Mouse (Mus musculus): Measurements from ENCODE around the gene Gm45717. TPM values are rescaled to one million over a fixed set of nuclear protein-coding genes. Genes with fewer than 3 reads are reported as not detected.

The Gm45717 gene
- polyA plus RNA-seq, 1 experiment from 2014 or later, result 0.97 TPM

GRCm38 (mm10) chr7:140938436-140938835 is 17.3 kb downstream of the Gm45717 start:
- no peak overlapping the region for H3K4me2 ChIP-seq (replicated peaks)
- H3K4me3 ChIP-seq, result no peak overlapping the region
- no peaks in the 10 kb centered on the region for H3K9me3 ChIP-seq (replicated peaks)
- no peak for ATAC-seq (ENCODE audit: low FRiP score)
- H3K9ac ChIP-seq, result no peak overlapping the region
- no peak overlapping the region for H3K27ac ChIP-seq
- peaks cover 3% of the 10 kb centered on the region; the same call in 1 of the 2 replicates for H3K27me3 ChIP-seq
- H3K36me3 ChIP-seq, result no peaks in the 10 kb centered on the region
- H3K4me1 ChIP-seq, result peaks cover 20% of the 10 kb centered on the region
- 43% methylated on average over 3 of the region's 3 CpGs for WGBS

DNA sequence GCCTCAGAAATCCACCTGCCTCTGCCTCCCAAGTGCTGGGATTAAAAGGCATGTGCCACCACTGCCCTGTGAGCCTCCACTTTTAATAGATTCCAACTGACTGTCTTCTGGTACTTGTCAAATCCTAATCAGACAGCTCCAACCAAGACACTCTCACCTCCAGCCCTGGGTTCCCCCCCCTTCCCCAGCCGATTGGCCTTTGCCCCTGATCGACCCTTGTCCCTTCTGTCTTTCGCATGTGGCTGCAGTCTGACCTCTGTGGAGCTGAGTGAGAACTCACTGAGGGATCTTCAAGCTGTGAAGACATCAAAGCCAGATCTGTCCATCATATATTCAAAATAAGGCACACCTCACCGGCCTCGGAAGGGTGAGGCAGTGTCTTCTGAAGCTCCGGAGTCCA is 28.6 kb downstream of the Gm45717 start:
- H3K36me3 ChIP-seq, result no peaks in the 10 kb centered on the region
- no peak for ATAC-seq (ENCODE audit: low FRiP score)
- H3K27ac ChIP-seq, result no peak overlapping the region
- H3K9ac ChIP-seq, result no peak overlapping the region
- peaks cover 13% of the 10 kb centered on the region for H3K4me1 ChIP-seq
- no peak overlapping the region for H3K4me3 ChIP-seq
- H3K27me3 ChIP-seq, result peaks cover 41% of the 10 kb centered on the region
- no peaks in the 10 kb centered on the region for H3K9me3 ChIP-seq (replicated peaks)
- no peak overlapping the region for H3K4me2 ChIP-seq (replicated peaks)
- 79% methylated on average over 6 of the region's 6 CpGs for WGBS

DNA sequence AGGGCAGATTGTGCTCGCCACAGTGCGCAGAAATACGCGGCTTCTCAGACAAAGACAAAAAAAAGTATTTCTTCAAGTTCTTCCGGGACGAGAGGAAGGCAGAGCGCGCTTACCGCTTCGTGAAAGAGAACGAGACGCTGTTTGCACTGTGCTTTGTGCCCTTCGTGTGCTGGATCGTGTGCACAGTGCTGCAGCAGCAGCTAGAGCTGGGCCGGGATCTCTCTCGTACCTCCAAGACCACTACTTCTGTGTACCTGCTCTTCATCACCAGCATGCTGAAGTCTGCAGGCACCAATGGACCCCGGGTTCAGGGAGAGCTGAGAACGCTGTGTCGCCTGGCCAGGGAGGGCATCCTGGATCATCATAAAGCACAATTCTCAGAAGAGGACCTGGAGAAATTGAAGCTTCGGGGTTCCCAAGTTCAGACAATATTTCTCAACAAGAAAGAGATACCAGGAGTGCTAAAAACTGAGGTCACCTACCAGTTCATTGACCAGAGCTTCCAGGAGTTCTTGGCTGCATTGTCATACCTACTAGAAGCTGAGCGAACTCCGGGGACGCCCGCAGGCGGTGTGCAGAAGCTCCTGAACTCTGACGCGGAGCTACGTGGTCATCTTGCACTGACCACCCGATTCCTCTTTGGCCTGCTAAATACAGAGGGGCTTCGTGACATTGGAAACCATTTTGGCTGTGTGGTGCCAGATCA is 32.5 kb downstream of the Gm45717 start:
- peak overlapping the region; percentile 87 for H3K4me2 ChIP-seq (replicated peaks)
- H3K27me3 ChIP-seq, result peaks cover 76% of the 10 kb centered on the region
- peaks cover 17% of the 10 kb centered on the region for H3K4me1 ChIP-seq
- no peaks in the 10 kb centered on the region for H3K9me3 ChIP-seq (replicated peaks)
- peak overlapping the region; percentile 37 for H3K4me3 ChIP-seq
- no peak for ATAC-seq (ENCODE audit: low FRiP score)
- H3K36me3 ChIP-seq, result no peaks in the 10 kb centered on the region
- H3K27ac ChIP-seq, result no peak overlapping the region
- peak overlapping the region; percentile 44 for H3K9ac ChIP-seq
- 19% methylated on average over 30 of the region's 30 CpGs for WGBS

DNA sequence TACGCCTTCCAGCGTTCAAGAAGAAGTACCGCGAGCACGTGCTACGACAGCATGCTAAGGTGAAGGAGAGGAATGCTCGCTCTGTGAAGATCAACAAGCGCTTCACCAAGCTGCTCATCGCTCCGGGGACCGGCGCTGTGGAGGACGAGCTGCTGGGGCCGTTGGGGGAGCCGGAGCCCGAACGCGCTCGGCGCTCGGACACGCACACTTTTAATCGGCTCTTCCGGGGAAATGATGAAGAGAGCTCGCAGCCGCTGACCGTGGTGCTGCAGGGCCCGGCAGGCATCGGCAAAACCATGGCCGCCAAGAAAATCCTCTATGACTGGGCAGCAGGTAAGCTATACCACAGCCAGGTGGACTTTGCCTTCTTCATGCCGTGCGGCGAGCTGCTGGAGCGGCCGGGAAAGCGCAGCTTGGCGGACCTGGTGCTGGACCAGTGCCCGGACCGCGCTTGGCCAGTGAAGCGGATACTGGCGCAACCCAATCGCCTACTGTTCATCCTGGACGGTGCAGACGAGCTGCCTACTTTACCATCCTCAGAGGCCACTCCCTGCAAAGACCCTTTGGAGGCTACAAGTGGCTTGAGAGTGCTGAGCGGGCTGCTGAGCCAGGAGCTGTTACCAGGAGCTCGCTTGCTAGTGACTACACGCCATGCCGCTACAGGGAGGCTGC is 33.2 kb downstream of the Gm45717 start:
- H3K27ac ChIP-seq, result no peak overlapping the region
- WGBS, result under 1% methylated on average over 49 of the region's 49 CpGs
- ATAC-seq (ENCODE audit: low FRiP score), result no peak
- peaks cover 17% of the 10 kb centered on the region for H3K4me1 ChIP-seq
- peak overlapping the region; percentile 44 for H3K9ac ChIP-seq
- peak overlapping the region; percentile 37 for H3K4me3 ChIP-seq
- H3K27me3 ChIP-seq, result peaks cover 83% of the 10 kb centered on the region
- no peaks in the 10 kb centered on the region for H3K9me3 ChIP-seq (replicated peaks)
- peak overlapping the region; percentile 87 for H3K4me2 ChIP-seq (replicated peaks)
- H3K36me3 ChIP-seq, result no peaks in the 10 kb centered on the region

GRCm38 (mm10) chr7:140921225-140921975 is 34.3 kb downstream of the Gm45717 start:
- Histone ChIP-seq H3K4me3 (no peak overlapping the region), H3K4me1 (peaks cover 17% of the 10 kb centered on the region), H3K4me2 (replicated peaks) (peak overlapping the region; percentile 87; the same call in 1 of the 2 replicates), H3K9me3 (replicated peaks) (no peaks in the 10 kb centered on the region), H3K27ac (no peak overlapping the region), H3K27me3 (peaks cover 82% of the 10 kb centered on the region), H3K36me3 (no peaks in the 10 kb centered on the region), H3K9ac (no peak overlapping the region)
- ATAC-seq (ENCODE audit: low FRiP score), result no peak
- WGBS, result 27% methylated on average over 22 of the region's 22 CpGs

- H3K9me3 ChIP-seq (replicated peaks), result no peaks in the 10 kb centered on the region
- peak within 1 kb of the TSS; percentile 87; the same call in 1 of the 2 replicates for H3K4me2 ChIP-seq (replicated peaks)
- H3K36me3 ChIP-seq, result no peaks in the 10 kb centered on the region
- no peak within 1 kb of the TSS for H3K27ac ChIP-seq
- 80% methylated on average over 8 of the region's 8 CpGs for WGBS
- peaks cover 17% of the 10 kb centered on the region for H3K4me1 ChIP-seq
- H3K4me3 ChIP-seq, result no peak within 1 kb of the TSS
- H3K9ac ChIP-seq, result no peak within 1 kb of the TSS
- peaks cover 78% of the 10 kb centered on the region for H3K27me3 ChIP-seq
- no peak for ATAC-seq (ENCODE audit: low FRiP score)
These were observed 35.2 kb downstream of the Gm45717 start, which contains the start of gene Nlrp6 for GRCm38 (mm10) chr7:140920418-140921029. Nlrp6 (plus strand) TSS chr7:140920902.

DNA sequence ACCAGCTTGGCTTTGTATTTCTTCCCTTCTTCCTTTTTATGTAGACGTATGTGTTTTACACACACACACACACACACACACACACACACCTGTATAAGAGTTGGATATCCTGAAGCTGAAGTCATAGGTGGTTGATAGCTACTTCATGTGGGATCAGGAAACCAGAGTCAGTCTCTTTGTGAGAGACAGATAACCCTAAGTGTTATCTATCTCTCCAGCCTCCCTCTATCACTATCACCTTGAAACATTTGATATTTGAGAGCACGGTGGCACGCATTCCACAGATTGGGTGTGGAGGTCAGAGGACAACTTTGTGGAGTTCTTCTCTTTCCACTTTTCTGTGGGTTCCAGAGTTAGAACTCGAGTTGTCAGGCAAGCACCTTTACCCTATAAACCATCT is 35.8 kb downstream of the Gm45717 start:
- Histone ChIP-seq H3K4me1 (peaks cover 17% of the 10 kb centered on the region), H3K27ac (no peak overlapping the region), H3K4me2 (replicated peaks) (no peak overlapping the region), H3K4me3 (no peak overlapping the region), H3K9ac (no peak overlapping the region), H3K27me3 (peaks cover 73% of the 10 kb centered on the region), H3K9me3 (replicated peaks) (no peaks in the 10 kb centered on the region), H3K36me3 (no peaks in the 10 kb centered on the region)
- no peak for ATAC-seq (ENCODE audit: low FRiP score)
- WGBS, result 76% methylated on average over 4 of the region's 4 CpGs

DNA sequence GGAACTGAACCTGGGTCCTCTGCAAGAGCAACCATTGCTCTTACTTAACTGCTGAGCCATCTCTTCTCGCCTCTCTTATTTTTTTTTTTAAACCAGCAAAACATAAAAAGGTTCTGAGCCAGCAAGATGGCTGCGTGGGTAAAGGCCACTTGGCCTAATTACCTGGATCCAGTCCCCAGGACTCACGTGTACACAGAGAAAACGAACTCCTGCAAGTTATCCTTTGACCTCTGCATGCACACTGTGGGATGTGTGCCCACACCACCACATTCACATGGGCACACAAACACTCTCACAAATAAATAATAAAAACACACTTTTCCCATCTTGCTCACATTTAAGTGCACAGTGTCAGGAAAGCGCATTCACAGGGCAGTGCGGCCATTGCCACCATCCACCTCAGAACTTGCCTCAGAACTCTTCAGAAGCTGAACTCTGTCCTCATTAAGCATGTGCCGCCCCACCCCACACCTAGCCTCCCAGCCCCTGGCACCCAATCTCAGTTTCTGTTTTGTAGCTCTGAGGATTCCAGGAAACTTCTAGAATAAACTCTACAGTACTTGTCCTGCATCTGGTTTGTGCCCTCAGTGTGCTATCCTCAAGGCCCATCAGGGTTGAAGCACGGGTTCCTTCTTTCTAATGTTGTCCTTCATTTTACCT is 41.6 kb downstream of the Gm45717 start:
- no peak overlapping the region for H3K4me2 ChIP-seq (replicated peaks)
- no peak for ATAC-seq (ENCODE audit: low FRiP score)
- no peaks in the 10 kb centered on the region for H3K9me3 ChIP-seq (replicated peaks)
- H3K27ac ChIP-seq, result no peak overlapping the region
- H3K36me3 ChIP-seq, result no peaks in the 10 kb centered on the region
- H3K27me3 ChIP-seq, result peaks cover 15% of the 10 kb centered on the region
- no peak overlapping the region for H3K4me3 ChIP-seq
- no peaks in the 10 kb centered on the region for H3K4me1 ChIP-seq
- 84% methylated on average over 8 of the region's 8 CpGs for WGBS
- no peak overlapping the region for H3K9ac ChIP-seq

- H3K36me3 ChIP-seq, result no peaks in the 10 kb centered on the region
- ATAC-seq (ENCODE audit: low FRiP score), result no peak
- no peaks in the 10 kb centered on the region for H3K9me3 ChIP-seq (replicated peaks)
- H3K9ac ChIP-seq, result no peak overlapping the region
- WGBS, result 64% methylated on average over 5 of the region's 5 CpGs
- H3K27ac ChIP-seq, result no peak overlapping the region
- H3K4me1 ChIP-seq, result peaks cover 4% of the 10 kb centered on the region; the same call in 1 of the 2 replicates
- H3K4me3 ChIP-seq, result no peak overlapping the region
- H3K27me3 ChIP-seq, result peaks cover 7% of the 10 kb centered on the region
- no peak overlapping the region for H3K4me2 ChIP-seq (replicated peaks)
These were observed 42.8 kb downstream of the Gm45717 start for GRCm38 (mm10) chr7:140912846-140913482.

DNA sequence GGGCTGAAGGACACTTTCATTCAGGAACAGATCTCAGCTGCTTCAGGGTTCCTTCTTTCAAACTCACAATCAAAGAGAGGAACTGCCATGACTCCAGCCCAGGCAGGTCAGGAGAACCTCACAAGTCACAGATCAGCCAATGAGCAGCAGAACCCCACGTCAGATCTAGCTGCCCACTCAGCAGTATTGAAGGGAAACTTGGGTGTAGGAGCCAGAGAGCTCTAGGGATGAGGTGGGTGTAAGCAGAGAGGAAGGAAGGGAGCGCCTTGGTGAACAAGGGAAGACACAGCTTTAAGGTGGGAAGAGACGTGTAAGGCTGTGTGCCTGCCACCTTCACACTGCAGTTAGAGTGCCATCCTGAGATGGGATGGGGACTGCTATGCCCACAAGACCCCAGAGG is 43.4 kb downstream of the Gm45717 start:
- 75% methylated on average over 3 of the region's 3 CpGs for WGBS
- Histone ChIP-seq H3K4me3 (no peak overlapping the region), H3K27ac (no peak overlapping the region), H3K4me1 (peaks cover 4% of the 10 kb centered on the region; the same call in 1 of the 2 replicates), H3K9me3 (replicated peaks) (no peaks in the 10 kb centered on the region), H3K9ac (no peak overlapping the region), H3K27me3 (0 out of 2 replicates have a peak, but pooled peaks cover under 1% of the 10 kb centered on the region), H3K36me3 (no peaks in the 10 kb centered on the region), H3K4me2 (replicated peaks) (no peak overlapping the region)
- ATAC-seq (ENCODE audit: low FRiP score), result no peak

DNA sequence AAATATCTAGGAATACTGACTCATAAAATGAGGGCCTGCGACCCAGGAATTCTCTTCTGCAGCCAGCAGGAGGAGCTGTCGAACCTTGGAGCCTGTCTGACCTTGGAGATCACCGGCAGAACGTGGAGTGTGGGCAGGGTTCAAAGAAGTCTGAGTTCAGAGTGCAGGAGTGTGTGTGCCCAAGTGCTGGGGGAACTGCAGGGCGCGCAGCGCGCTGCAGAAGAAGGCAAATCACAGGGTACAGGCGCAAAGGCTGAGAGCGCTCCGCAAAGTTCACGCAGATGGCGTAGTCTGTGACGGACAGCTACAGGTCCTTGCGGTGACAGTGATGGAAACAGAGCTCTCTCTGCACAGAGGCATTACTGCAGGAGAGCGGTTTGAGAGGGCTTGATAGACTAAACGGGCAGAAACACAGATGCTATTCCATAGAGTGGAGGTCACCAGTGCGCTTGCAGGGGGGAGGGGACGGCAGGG is 47.1 kb downstream of the Gm45717 start:
- no peak overlapping the region for H3K27ac ChIP-seq
- H3K36me3 ChIP-seq, result no peaks in the 10 kb centered on the region
- H3K9me3 ChIP-seq (replicated peaks), result no peaks in the 10 kb centered on the region
- peak overlapping the region; percentile 35 for H3K4me3 ChIP-seq
- peaks cover 4% of the 10 kb centered on the region; the same call in 1 of the 2 replicates for H3K4me1 ChIP-seq
- WGBS, result 1% methylated on average over 19 of the region's 19 CpGs
- H3K9ac ChIP-seq, result peak overlapping the region; percentile 39; the same call in 1 of the 2 replicates
- ATAC-seq (ENCODE audit: low FRiP score), result peak; percentile 56
- no peaks in the 10 kb centered on the region for H3K27me3 ChIP-seq
- peak overlapping the region; percentile 76 for H3K4me2 ChIP-seq (replicated peaks)

Measured in hindbrain, embryonic 12.5 days (tissue).